Comparison of ENCODE assay signal across 17 mouse cellular contexts in the genomic region with DNA sequence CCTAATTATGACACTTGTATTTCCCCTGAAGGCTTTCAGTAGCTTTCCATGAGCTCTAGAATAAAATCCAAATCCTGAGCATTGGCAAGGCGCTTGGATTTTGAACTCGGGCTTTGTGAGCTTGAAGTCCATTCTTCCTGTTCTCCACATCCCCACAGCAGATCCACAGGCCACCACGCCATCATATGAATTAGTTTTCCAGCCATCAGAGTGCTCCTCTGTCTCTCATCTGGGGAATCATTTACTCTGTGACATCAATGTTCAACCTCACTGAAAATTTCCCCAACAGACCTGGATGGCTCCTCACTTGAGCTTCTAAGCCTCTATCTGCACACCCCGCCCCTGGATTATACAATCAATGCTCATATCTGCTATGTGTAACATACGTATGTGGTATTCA.
DNase-seq lines count a peak whose midpoint lies in the region; ATAC-seq lines count a peak whose summit lies in the region.
"Had no signal": no experiment of that assay in that cellular context is flagged by ENCODE, and none has a peak within 500 bp of the region (broad histone marks: within the 10 kb centered on the region; RNA-seq: fewer than 3 reads in every experiment).

No protein-coding gene starts in this region.

- no peak overlapping the region for H3K4me3 ChIP-seq in lung, embryonic 15.5 days
- H3K4me3 ChIP-seq in kidney, embryonic 15.5 days (replicated peaks) = no peak overlapping the region
- H3K4me3 ChIP-seq: hindbrain, embryonic 12.5 days; liver, embryonic 13.5 days; midbrain, embryonic 12.5 days had no signal

- H3K4me1 ChIP-seq in lung, embryonic 15.5 days = peaks cover 83% of the 10 kb centered on the region
- H3K4me1 ChIP-seq in kidney, embryonic 15.5 days = peaks cover 55% of the 10 kb centered on the region

- H3K9ac ChIP-seq in lung, embryonic 15.5 days = no peak overlapping the region
- H3K9ac ChIP-seq in kidney, embryonic 15.5 days = no peak overlapping the region
- H3K9ac ChIP-seq: hindbrain, embryonic 12.5 days; liver, embryonic 13.5 days; lung, embryonic 14.5 days; midbrain, embryonic 12.5 days had no signal

- H3K9me3 ChIP-seq in lung, embryonic 15.5 days = no peaks in the 10 kb centered on the region
- H3K9me3 ChIP-seq in kidney, embryonic 15.5 days (replicated peaks) = no peaks in the 10 kb centered on the region
- H3K9me3 ChIP-seq: hindbrain, embryonic 12.5 days; liver, embryonic 13.5 days; midbrain, embryonic 12.5 days had no signal

- no peak for ATAC-seq in lung, embryonic 15.5 days (ENCODE audit: borderline replicate concordance, extremely low read depth, low FRiP score, low TSS enrichment)
- ATAC-seq in kidney, embryonic 15.5 days (replicated peaks; ENCODE audit: low FRiP score) = no peak
- ATAC-seq: forebrain, embryonic 14.5 days had no signal

- H3K36me3 ChIP-seq in lung, embryonic 15.5 days = no peaks in the 10 kb centered on the region
- H3K36me3 ChIP-seq in kidney, embryonic 15.5 days = no peaks in the 10 kb centered on the region
- H3K36me3 ChIP-seq: hindbrain, embryonic 12.5 days; liver, embryonic 13.5 days; midbrain, embryonic 12.5 days had no signal

- no peaks in the 10 kb centered on the region for H3K27me3 ChIP-seq in lung, embryonic 15.5 days
- peaks cover 4% of the 10 kb centered on the region; the same call in 1 of the 2 replicates for H3K27me3 ChIP-seq in kidney, embryonic 15.5 days
- H3K27me3 ChIP-seq: hindbrain, embryonic 12.5 days; liver, embryonic 13.5 days; midbrain, embryonic 12.5 days had no signal

- no peak overlapping the region for H3K4me2 ChIP-seq in lung, embryonic 15.5 days
- no peak overlapping the region for H3K4me2 ChIP-seq in kidney, embryonic 15.5 days
- H3K4me2 ChIP-seq: hindbrain, embryonic 12.5 days; liver, embryonic 13.5 days; lung, embryonic 14.5 days; midbrain, embryonic 12.5 days had no signal

- 79% methylated on average over 5 of the region's 5 CpGs for WGBS in lung, embryonic 15.5 days
- 77% methylated on average over 5 of the region's 5 CpGs for WGBS in kidney, embryonic 15.5 days

- DNase-seq in heart, adult 11 months = peak; percentile 89
- no peak for DNase-seq in heart, adult 18-20 months
- peak; percentile 30 for DNase-seq in kidney, adult 11 months
- no peak for DNase-seq in kidney, adult 18-20 months
- no peak for DNase-seq in lung, postnatal 36 days
- no peak for DNase-seq in ovary, postnatal 14 days (ENCODE audit: low spot score)
- DNase-seq: adrenal gland, postnatal 10 days; cerebellum, adult 8-10 months; cerebellum, postnatal 36 days; heart, postnatal 10 days; liver, embryonic 13.5 days; lung, embryonic 14.5 days had no signal

- peak overlapping the region; percentile 54; the same call in 1 of the 2 replicates for H3K27ac ChIP-seq in lung, embryonic 15.5 days
- 0 out of 2 replicates have a peak overlapping the region, but pooled peaks have one; percentile 27 for H3K27ac ChIP-seq in kidney, embryonic 15.5 days
- H3K27ac ChIP-seq: hindbrain, embryonic 12.5 days; liver, embryonic 13.5 days; midbrain, embryonic 12.5 days had no signal

Comparison
In these comparisons a context has a peak if more than half of its experiments do, and no peak if none do; other contexts are left out.
1. DNase-seq: peak in heart, adult 11 months (single experiment) and kidney, adult 11 months (single experiment); none in heart, adult 18-20 months (0 of 2), kidney, adult 18-20 months (single experiment), lung, postnatal 36 days (single experiment) and ovary, postnatal 14 days (single experiment).